Mouse (Mus musculus) thymus, adult 2 months (tissue): ENCODE results near the gene Uap1l1.

ENCODE experiments used
- CTCF ChIP-seq: fragments of 200-500 bp; IDR thresholded peaks from 2 replicates; pipeline ENCODE4 v1.5.1; 2012; ENCODE audit warnings: mild to moderate bottlenecking, control low read depth, low read length, moderate library complexity, borderline replicate concordance; ENCODE audit not compliant: control insufficient read depth, poor library complexity, insufficient read depth; ENCODE audit errors: extremely low read depth
- POLR2A ChIP-seq: fragments of 200-500 bp; IDR thresholded peaks from 2 replicates; pipeline ENCODE4 v1.6.1; 2012; ENCODE audit warnings: mild to moderate bottlenecking, low read length, control low read depth, moderate library complexity; ENCODE audit not compliant: control insufficient read depth, poor library complexity, insufficient read depth; ENCODE audit errors: extremely low read depth

DNA sequence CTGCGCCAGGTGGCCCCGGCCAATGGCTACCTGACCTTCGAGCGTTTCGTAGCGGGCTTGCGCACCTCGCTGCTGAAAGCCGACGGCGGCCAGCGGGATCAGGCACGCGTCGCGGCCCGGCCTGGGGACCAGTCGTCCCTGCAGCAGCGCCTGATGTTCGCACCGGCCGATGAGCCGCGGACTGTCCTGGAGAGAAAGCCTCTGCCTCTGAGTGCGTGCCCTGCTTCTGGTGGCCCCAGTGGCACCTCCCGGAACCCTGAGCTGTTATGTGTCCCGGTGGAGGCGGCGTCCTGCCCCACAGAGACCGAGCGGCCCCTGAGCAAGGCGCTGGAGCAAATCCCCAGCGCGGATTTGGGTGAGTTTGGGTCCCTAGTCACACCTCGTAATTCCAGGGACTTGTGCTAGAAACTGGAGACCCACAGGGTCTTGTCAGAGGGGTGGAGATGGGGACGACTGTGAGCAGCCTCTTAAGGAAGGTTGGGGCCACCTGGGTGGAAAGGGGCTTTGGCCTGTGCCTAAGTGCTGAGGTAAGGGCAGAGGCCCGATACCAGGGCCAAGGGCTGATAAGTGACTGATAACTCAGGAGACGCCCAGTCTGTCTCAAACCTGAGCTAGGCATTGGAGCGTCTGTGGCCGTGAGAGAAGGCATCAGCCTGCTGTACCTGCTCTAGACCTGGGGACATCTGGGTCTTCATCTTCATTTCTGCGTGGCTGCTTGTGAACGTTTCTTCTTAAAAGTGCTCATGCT is 7.3 kb upstream of the Uap1l1 start:
- no peak for TF ChIP-seq CTCF
- TF ChIP-seq POLR2A: no peak
